Mouse (Mus musculus) G1E (cell line): Measurements from ENCODE around the gene Heatr1. TPM values are rescaled to one million over a fixed set of nuclear protein-coding genes. Genes with fewer than 3 reads are reported as not detected.
A peak's percentile ranks its signal among the peaks of the same experiment; 100 is the strongest.

ENCODE experiments used
- ATAC-seq: 2 replicates; pipeline ENCODE4 v1.8.0; 2016; ENCODE audit warnings: mild to moderate bottlenecking; ENCODE audit not compliant: insufficient number of reproducible peaks, poor library complexity, low FRiP score, severe bottlenecking; ENCODE audit errors: extremely low read depth
- DNase-seq: peaks from one replicate; pipeline ENCODE4 v3.0.0; 2012; ENCODE audit warnings: low spot score
- H3K27me3 ChIP-seq: 2 replicates; pipeline ENCODE4 v1.6.1; 2012; ENCODE audit warnings: mild to moderate bottlenecking, low read length, inconsistent platforms; ENCODE audit not compliant: insufficient read depth
- H3K36me3 ChIP-seq: replicated peaks from 2 replicates; pipeline ENCODE3; 2012; ENCODE audit warnings: mild to moderate bottlenecking, inconsistent platforms
- H3K4me1 ChIP-seq: 2 replicates; pipeline ENCODE4 v1.6.1; 2012; ENCODE audit warnings: low read depth, low read length, inconsistent platforms, mixed read lengths; ENCODE audit not compliant: insufficient read depth
- H3K4me3 ChIP-seq: 2 replicates; pipeline ENCODE4 v1.5.1; 2012; ENCODE audit warnings: low read depth, mild to moderate bottlenecking, inconsistent platforms, low read length, moderate library complexity, mixed read lengths
- H3K9me3 ChIP-seq: replicated peaks from 2 replicates; pipeline ENCODE4 v1.6.1; 2012; ENCODE audit warnings: inconsistent platforms
- CTCF ChIP-seq: IDR thresholded peaks from 2 replicates; pipeline ENCODE4 v1.5.1; 2012; ENCODE audit warnings: low read depth, low read length, inconsistent platforms, mixed read lengths
- GATA1 ChIP-seq: IDR thresholded peaks from 2 replicates; pipeline ENCODE4 v1.6.1; 2012; ENCODE audit warnings: borderline replicate concordance, low read length, inconsistent platforms, mixed read lengths
- GATA2 ChIP-seq: IDR thresholded peaks from 2 replicates; pipeline ENCODE4 v1.6.1; 2012; ENCODE audit warnings: low read depth, low read length, inconsistent platforms, borderline replicate concordance
- POLR2AphosphoS5 ChIP-seq: IDR thresholded peaks from 2 replicates; pipeline ENCODE4 v1.6.1; 2012; ENCODE audit warnings: low read depth, low read length, inconsistent platforms; ENCODE audit not compliant: insufficient replicate concordance
- TAL1 ChIP-seq: conservative IDR thresholded peaks from 2 replicates; pipeline ENCODE4 v1.6.1; 2012; ENCODE audit warnings: low read depth, low read length, inconsistent platforms, mixed read lengths
- polyA plus RNA-seq: library from polyadenylated mRNA; stranded (reverse); fragments of >175 nt; gene quantifications from 2 replicates; pipeline ENCODE4 v1.2.3, GENCODE M21; 2012
- total RNA-seq, 2 experiments: library from RNA; stranded (forward) in 1 of 2; stranded (reverse) in 1 of 2; fragments of 200-1000 nt in 1 of 2; fragments of >200 nt in 1 of 2; fragmentation: Nextera tagmentation in 1 of 2; gene quantifications; 2 replicates each; pipeline ENCODE4 v1.2.3; 2014 to 2017

The Heatr1 gene
- total and polyA plus RNA-seq, 3 experiments = 128 to 271 (median 143) TPM

GRCm38 (mm10) chr13:12442008-12442587 is 47.3 kb downstream of the Heatr1 start:
- DNase-seq = no peak
- peaks cover 77% of the 10 kb centered on the region for H3K36me3 ChIP-seq
- H3K4me3 ChIP-seq = no peak overlapping the region
- peaks cover 12% of the 10 kb centered on the region for H3K4me1 ChIP-seq
- no peaks in the 10 kb centered on the region for H3K9me3 ChIP-seq
- TF ChIP-seq POLR2AphosphoS5 = no peak
- no peak for TF ChIP-seq CTCF
- TF ChIP-seq GATA2 = no peak
- TF ChIP-seq GATA1 = no peak
- no peak for TF ChIP-seq TAL1
- ATAC-seq = no peak
- H3K27me3 ChIP-seq = no peaks in the 10 kb centered on the region

- peaks cover 20% of the 10 kb centered on the region for H3K4me1 ChIP-seq
- no peak for TF ChIP-seq GATA1
- TF ChIP-seq CTCF = no peak
- TF ChIP-seq GATA2 = no peak
- TF ChIP-seq TAL1 = no peak
- TF ChIP-seq POLR2AphosphoS5 = no peak
- ATAC-seq = no peak
- H3K4me3 ChIP-seq = no peak overlapping the region
- H3K9me3 ChIP-seq = no peaks in the 10 kb centered on the region
- no peak for DNase-seq
- peaks cover 83% of the 10 kb centered on the region for H3K36me3 ChIP-seq
- no peaks in the 10 kb centered on the region for H3K27me3 ChIP-seq
Measured at GRCm38 (mm10) chr13:12453150-12453549, 58.3 kb downstream of the Heatr1 start.

- DNase-seq (no peak), ATAC-seq (no peak)
- H3K4me1 ChIP-seq = peaks cover 31% of the 10 kb centered on the region
- no peaks in the 10 kb centered on the region for H3K27me3 ChIP-seq
- H3K36me3 ChIP-seq = peaks cover 87% of the 10 kb centered on the region
- H3K9me3 ChIP-seq = no peaks in the 10 kb centered on the region
- H3K4me3 ChIP-seq = no peak overlapping the region
- TF ChIP-seq GATA1 (no peak), GATA2 (no peak), CTCF (no peak), TAL1 (no peak), POLR2AphosphoS5 (no peak)
Measured at GRCm38 (mm10) chr13:12454686-12455390, 60.0 kb downstream of the Heatr1 start.

GRCm38 (mm10) chr13:12456711-12457110 is 61.9 kb downstream of the Heatr1 start:
- Histone ChIP-seq H3K4me3 (no peak overlapping the region), H3K36me3 (peaks cover 76% of the 10 kb centered on the region), H3K9me3 (no peaks in the 10 kb centered on the region), H3K27me3 (no peaks in the 10 kb centered on the region), H3K4me1 (peaks cover 40% of the 10 kb centered on the region)
- TF ChIP-seq TAL1 (no peak), GATA2 (no peak), CTCF (no peak), POLR2AphosphoS5 (no peak), GATA1 (no peak)
- DNase-seq (no peak), ATAC-seq (no peak)

- Histone ChIP-seq H3K4me3 (peak overlapping the region; percentile 100), H3K36me3 (peaks cover 39% of the 10 kb centered on the region), H3K4me1 (peaks cover 56% of the 10 kb centered on the region), H3K27me3 (no peaks in the 10 kb centered on the region), H3K9me3 (no peaks in the 10 kb centered on the region)
- peak; percentile 55 for ATAC-seq
- no peak for TF ChIP-seq TAL1
- TF ChIP-seq GATA1 = no peak
- no peak for TF ChIP-seq GATA2
- TF ChIP-seq POLR2AphosphoS5 = no peak
- no peak for TF ChIP-seq CTCF
- peak; percentile 52 for DNase-seq
Measured at GRCm38 (mm10) chr13:12460443-12460842, 65.6 kb downstream of the Heatr1 start.
